Mouse (Mus musculus) limb, embryonic 15.5 days (tissue): ENCODE measurements around the gene Gm47985. TPM values are rescaled to one million over a fixed set of nuclear protein-coding genes. Genes with fewer than 3 reads are reported as not detected.
"Not testable (repeated sequence)": the region's sequence is repeated elsewhere in the genome, so short reads cannot be mapped to it uniquely, and the experiment has no call there.

Experiments used
- ATAC-seq: fragments of 200-750 bp; cut with Nextera tagmentation; 2 replicates; pipeline ENCODE4 v1.8.0; 2017; ENCODE audit warnings: low read depth, moderate TSS enrichment; ENCODE audit not compliant: insufficient number of reproducible peaks, low FRiP score, low TSS enrichment
- H3K27ac ChIP-seq: fragments of 300-500 bp; sonication (generic); 2 replicates; pipeline ENCODE4 v1.5.1; 2015; ENCODE audit warnings: moderate library complexity, mild to moderate bottlenecking, inconsistent platforms
- H3K27me3 ChIP-seq: fragments of 300-500 bp; sonication (generic); 2 replicates; pipeline ENCODE4 v1.6.1; 2015; ENCODE audit warnings: inconsistent platforms
- H3K36me3 ChIP-seq: fragments of 300-500 bp; sonication (generic); 2 replicates; pipeline ENCODE4 v1.6.1; 2015; ENCODE audit warnings: inconsistent platforms
- H3K4me1 ChIP-seq: fragments of 300-500 bp; sonication (generic); 2 replicates; pipeline ENCODE4 v1.6.1; 2015; ENCODE audit warnings: inconsistent platforms
- H3K4me2 ChIP-seq: fragments of 300-500 bp; sonication (generic); 2 replicates; pipeline ENCODE4 v1.6.1; 2015; ENCODE audit warnings: mild to moderate bottlenecking, inconsistent platforms
- H3K4me3 ChIP-seq: fragments of 300-500 bp; sonication (generic); 2 replicates; pipeline ENCODE4 v1.5.1; 2015; ENCODE audit warnings: mild to moderate bottlenecking, inconsistent platforms
- H3K9ac ChIP-seq: fragments of 300-500 bp; sonication (generic); 2 replicates; pipeline ENCODE4 v1.6.1; 2015; ENCODE audit warnings: inconsistent platforms
- H3K9me3 ChIP-seq: fragments of 300-500 bp; sonication (generic); 2 replicates; pipeline ENCODE4 v1.6.1; 2016; ENCODE audit warnings: inconsistent platforms
- WGBS: fragments of 180-500 bp; shearing (Covaris S2); methylation state at CpG from one replicate; pipeline ENCODE4 v1.1.7; 2015; 5-methylcytosine and 5-hydroxymethylcytosine counted together
- polyA plus RNA-seq: library from polyadenylated mRNA; unstranded; fragments of >200 nt; fragmentation: Nextera tagmentation; extraction: Ambion mirVana; gene quantifications from 2 replicates; pipeline ENCODE4 v1.2.1, GENCODE M21; 2015

Gene Gm47985
- polyA plus RNA-seq, 1 experiment from 2014 or later: not detected

DNA sequence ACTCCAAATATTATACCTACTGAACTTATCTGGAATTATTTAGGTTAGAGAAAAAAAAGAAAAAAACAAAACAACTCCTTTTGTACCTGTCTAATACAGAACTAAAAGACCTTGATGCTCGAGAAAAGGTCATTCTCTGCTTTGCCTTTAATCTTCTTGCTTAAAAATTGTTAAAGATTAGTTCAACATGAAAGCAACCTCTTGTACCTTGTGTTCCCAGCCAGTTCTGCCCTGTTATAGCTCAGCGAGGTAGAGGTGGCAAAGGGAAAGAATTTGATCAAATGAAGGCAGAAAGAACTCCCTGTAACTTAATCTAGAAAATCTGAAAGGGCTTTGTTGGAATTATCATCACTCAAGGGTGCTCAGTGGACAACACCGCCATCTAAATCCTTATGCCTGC, 3.8 kb downstream of the Gm47985 start:
- H3K4me2 ChIP-seq, H3K4me1 ChIP-seq, H3K27ac ChIP-seq, H3K4me3 ChIP-seq, H3K36me3 ChIP-seq, H3K9me3 ChIP-seq, ATAC-seq, H3K27me3 ChIP-seq, H3K9ac ChIP-seq: not testable (repeated sequence)
- WGBS: 73% methylated on average over 3 of the region's 3 CpGs

DNA sequence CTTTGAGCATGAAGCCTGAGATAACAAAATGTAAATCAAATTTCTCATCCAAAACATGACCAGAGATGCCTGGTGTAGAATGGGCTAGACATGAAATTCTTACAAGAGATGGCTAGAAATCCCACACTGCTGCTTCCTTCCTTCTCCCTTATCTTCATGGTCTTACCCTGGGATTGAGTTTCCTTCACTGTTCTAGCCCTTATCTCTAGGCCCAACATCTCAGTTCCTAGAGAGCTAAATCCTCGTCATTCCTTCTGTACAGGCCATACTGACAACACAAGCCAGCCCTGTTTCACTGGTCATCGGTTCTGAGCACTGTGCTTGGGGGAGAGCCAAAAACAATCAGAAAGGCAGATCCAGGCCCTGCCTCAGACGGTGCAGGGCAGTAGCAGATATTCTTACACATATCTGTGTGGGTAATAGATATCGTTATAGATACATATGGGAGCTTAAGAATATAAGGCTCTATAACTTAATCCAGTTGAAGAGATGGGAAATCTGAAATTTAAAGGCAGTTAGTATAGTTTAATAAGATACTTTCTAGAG, 4.6 kb downstream of the Gm47985 start:
- not testable (repeated sequence) for ATAC-seq, H3K4me1 ChIP-seq
- 81% methylated on average over 4 of the region's 4 CpGs for WGBS

DNA sequence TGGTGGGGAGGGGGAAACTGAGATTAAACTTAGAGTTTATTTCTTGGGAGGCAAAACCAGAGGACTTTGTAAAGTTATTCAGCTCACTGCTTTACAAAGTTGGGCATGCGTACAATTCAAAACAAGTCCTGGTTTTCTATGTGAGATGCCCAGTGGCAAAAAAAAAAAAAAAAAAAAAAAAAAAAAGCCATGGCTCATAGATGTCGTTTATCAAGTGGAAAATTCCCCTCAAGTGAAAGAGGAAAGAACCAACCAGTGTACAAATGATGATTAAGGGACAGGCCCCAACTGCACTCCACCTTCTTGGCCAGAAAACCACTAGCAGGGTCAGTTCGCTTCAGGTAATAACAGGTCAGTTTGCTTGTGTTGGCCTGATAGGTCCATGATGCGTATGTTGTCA, 6.1 kb downstream of the Gm47985 start:
- H3K9me3 ChIP-seq: no peaks in the 10 kb centered on the region
- H3K4me1 ChIP-seq: no peaks in the 10 kb centered on the region
- H3K4me2 ChIP-seq: no peak overlapping the region
- H3K36me3 ChIP-seq: no peaks in the 10 kb centered on the region
- H3K27me3 ChIP-seq: no peaks in the 10 kb centered on the region
- H3K9ac ChIP-seq: no peak overlapping the region
- no peak overlapping the region for H3K27ac ChIP-seq
- H3K4me3 ChIP-seq: no peak overlapping the region
- WGBS: 83% methylated on average over 4 of the region's 4 CpGs
- no peak for ATAC-seq

More for the DNA sequence above, 4.6 kb downstream of the Gm47985 start:
- not testable (repeated sequence) for H3K4me3 ChIP-seq, H3K36me3 ChIP-seq, H3K27ac ChIP-seq, H3K4me2 ChIP-seq, H3K27me3 ChIP-seq, H3K9ac ChIP-seq, H3K9me3 ChIP-seq

DNA sequence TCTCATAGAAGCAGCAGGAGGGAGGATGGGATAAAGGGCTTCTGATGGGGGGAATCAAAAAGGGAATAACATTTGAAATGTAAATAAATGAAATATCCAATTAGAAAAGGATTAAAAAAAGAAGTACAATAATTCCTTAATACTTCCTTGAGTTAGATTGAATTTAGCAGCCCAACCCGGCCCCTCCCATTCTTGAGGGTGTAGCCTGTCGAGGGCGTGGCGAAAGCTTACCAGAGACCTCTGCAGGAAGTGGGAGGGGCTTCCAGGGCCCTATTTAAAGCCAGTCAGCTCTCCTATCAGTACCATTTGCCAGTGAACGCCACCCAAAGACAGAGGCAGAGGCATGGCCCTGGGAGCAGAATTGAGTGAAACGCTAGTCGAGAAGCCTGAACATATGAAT, 9.7 kb downstream of the Gm47985 start, which contains the start of gene Gm8947:
Gene Gm8947, plus strand, starts transcription at position 302 of the 400 bp plus-strand sequence.
- not testable (repeated sequence) for H3K4me3 ChIP-seq, H3K36me3 ChIP-seq, H3K27me3 ChIP-seq, H3K4me1 ChIP-seq, ATAC-seq, H3K9ac ChIP-seq, H3K27ac ChIP-seq, H3K4me2 ChIP-seq, H3K9me3 ChIP-seq
- 100% methylated on average over 2 of the region's 7 CpGs for WGBS

DNA sequence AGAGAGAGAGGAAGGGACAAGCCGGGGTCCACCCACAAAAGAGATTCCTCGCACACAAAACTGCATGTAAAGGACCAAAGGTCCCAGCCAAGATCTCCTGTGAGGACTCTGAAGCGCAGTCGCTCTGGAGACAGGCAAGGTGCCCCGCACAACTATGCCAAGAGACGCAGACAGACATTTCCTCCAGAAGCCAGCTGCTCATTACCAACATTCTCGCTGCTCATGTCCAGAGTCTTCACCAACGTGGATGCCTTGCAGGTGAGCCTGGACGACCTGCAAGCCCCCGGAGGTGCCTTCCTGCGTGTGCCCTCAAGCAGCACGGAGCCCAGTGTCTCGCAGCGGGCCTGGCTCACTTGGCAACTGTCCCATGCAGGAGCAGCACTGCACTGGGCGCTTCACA, 10.4 kb downstream of the Gm47985 start:
- H3K9me3 ChIP-seq, H3K4me2 ChIP-seq, H3K36me3 ChIP-seq, H3K9ac ChIP-seq, ATAC-seq, H3K4me3 ChIP-seq, H3K27me3 ChIP-seq, H3K27ac ChIP-seq, H3K4me1 ChIP-seq: not testable (repeated sequence)
- WGBS: 89% methylated on average over 15 of the region's 15 CpGs

DNA sequence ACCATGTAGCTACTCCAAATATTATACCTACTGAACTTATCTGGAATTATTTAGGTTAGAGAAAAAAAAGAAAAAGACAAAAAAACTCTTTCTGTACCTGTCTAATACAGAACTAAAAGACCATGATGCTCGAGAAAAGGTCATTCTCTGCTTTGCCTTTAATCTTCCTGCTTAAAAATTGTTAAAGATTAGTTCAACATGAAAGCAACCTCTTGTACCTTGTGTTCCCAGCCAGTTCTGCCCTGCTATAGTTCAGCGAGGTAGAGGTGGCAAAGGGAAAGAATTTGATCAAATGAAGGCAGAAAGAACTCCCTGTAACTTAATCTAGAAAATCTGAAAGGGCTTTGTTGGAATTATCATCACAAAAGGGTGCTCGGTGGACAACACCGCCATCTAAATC, 13.6 kb downstream of the Gm47985 start:
- not testable (repeated sequence) for H3K27me3 ChIP-seq, H3K9ac ChIP-seq, H3K4me3 ChIP-seq, H3K9me3 ChIP-seq, H3K36me3 ChIP-seq, H3K4me1 ChIP-seq, ATAC-seq, H3K4me2 ChIP-seq, H3K27ac ChIP-seq
- WGBS: 77% methylated on average over 4 of the region's 4 CpGs

DNA sequence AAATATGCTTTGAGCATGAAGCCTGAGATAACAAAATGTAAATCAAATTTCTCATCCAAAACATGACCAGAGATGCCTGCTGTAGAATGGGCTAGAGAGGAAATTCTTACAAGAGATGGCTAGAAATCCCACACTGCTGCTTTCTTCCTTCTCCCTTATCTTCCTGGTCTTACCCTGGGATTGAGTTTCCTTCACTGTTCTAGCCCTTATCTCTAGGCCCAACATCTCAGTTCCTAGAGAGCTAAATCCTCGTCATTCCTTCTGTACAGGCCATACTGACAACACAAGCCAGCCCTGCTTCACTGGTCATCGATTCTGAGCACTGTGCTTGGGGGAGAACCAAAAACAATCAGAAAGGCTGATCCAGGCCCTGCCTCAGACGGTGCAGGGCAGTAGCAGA, 14.4 kb downstream of the Gm47985 start:
- not testable (repeated sequence) for H3K27me3 ChIP-seq, H3K9ac ChIP-seq, H3K36me3 ChIP-seq, H3K27ac ChIP-seq, ATAC-seq, H3K4me2 ChIP-seq, H3K4me1 ChIP-seq, H3K9me3 ChIP-seq, H3K4me3 ChIP-seq
- 76% methylated on average over 3 of the region's 3 CpGs for whole genome bisulfite sequencing

DNA sequence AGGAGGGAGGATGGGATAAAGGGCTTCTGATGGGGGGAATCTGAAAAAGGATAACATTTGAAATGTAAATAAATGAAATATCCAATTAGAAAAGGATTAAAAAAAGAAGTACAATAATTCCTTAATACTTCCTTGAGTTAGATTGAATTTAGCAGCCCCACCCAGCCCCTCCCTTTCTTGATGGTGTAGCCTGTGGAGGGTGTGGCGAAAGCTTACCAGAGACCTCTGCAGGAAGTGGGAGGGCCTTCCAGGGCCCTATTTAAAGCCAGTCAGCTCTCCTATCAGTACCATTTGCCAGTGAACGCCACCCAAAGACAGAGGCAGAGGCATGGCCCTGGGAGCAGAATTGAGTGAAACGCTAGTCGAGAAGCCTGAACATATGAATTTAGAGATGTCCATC, 15.8 kb downstream of the Gm47985 start, which contains the start of gene Gm47995:
Gene Gm47995, plus strand, starts transcription at position 329 of the 400 bp plus-strand sequence.
- H3K4me3 ChIP-seq, H3K9ac ChIP-seq, H3K9me3 ChIP-seq, H3K27ac ChIP-seq, H3K36me3 ChIP-seq, H3K4me1 ChIP-seq, ATAC-seq, H3K4me2 ChIP-seq, H3K27me3 ChIP-seq: not testable (repeated sequence)
- 88% methylated on average over 4 of the region's 4 CpGs for WGBS

DNA sequence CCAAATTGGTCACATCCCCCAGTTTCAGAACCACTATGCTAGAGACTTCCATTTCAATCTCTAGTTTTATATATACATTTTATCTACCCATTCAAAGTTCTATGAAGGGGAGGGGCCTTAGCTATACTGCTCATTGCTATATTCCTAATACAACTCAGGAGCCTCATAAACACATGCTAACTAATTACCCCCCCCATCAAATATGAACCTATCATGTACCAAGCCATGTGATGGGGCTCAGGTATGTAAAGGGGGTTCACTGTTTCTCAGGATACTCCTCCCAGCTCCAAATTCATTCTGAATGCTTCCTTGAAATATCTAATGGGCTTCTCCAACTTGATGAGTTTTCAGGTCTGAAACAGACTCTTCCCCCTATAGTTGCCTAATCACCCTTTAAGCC, 18.3 kb downstream of the Gm47985 start:
- not testable (repeated sequence) for ATAC-seq, H3K9me3 ChIP-seq, H3K27ac ChIP-seq, H3K4me2 ChIP-seq, H3K27me3 ChIP-seq, H3K36me3 ChIP-seq, H3K4me3 ChIP-seq, H3K9ac ChIP-seq, H3K4me1 ChIP-seq

DNA sequence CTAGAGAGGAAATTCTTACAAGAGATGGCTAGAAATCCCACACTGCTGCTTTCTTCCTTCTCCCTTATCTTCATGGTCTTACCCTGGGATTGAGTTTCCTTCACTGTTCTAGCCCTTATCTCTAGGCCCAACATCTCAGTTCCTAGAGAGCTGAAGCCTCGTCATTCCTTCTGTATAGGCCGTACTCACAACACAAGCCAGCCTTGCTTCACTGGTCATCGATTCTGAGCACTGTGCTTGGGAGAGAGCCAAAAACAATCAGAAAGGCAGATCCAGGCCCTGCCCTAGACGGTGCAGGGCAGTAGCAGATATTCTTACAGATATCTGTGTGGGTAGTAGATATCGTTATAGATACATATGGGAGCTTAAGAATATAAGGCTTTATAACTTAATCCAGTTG, 20.4 kb downstream of the Gm47985 start:
- not testable (repeated sequence) for H3K4me1 ChIP-seq, H3K9me3 ChIP-seq, H3K4me3 ChIP-seq, H3K9ac ChIP-seq, H3K27ac ChIP-seq, H3K36me3 ChIP-seq, ATAC-seq, H3K27me3 ChIP-seq, H3K4me2 ChIP-seq
- 70% methylated on average over 4 of the region's 5 CpGs for WGBS

DNA sequence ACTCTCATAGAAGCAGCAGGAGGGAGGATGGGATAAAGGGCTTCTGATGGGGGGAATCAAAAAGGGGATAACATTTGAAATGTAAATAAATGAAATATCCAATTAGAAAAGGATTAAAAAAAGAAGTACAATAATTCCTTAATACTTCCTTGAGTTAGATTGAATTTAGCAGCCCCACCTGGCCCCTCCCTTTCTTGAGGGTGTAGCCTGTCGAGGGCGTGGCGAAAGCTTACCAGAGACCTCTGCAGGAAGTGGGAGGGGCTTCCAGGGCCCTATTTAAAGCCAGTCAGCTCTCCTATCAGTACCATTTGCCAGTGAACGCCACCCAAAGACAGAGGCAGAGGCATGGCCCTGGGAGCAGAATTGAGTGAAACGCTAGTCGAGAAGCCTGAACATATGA, 21.5 kb downstream of the Gm47985 start, which contains the start of gene 3110040M04Rik:
Gene 3110040M04Rik, plus strand, starts transcription at position 304 of the 400 bp plus-strand sequence.
- WGBS: no CpG with 5 or more reads among the region's 6 CpGs
- not testable (repeated sequence) for H3K4me3 ChIP-seq, H3K4me1 ChIP-seq, H3K27ac ChIP-seq, H3K36me3 ChIP-seq, H3K9ac ChIP-seq, H3K4me2 ChIP-seq, H3K27me3 ChIP-seq, ATAC-seq, H3K9me3 ChIP-seq

DNA sequence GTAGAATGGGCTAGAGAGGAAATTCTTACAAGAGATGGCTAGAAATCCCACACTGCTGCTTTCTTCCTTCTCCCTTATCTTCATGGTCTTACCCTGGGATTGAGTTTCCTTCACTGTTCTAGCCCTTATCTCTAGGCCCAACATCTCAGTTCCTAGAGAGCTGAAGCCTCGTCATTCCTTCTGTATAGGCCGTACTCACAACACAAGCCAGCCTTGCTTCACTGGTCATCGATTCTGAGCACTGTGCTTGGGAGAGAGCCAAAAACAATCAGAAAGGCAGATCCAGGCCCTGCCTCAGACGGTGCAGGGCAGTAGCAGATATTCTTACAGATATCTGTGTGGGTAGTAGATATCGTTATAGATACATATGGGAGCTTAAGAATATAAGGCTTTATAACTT, 26.2 kb downstream of the Gm47985 start:
- H3K4me2 ChIP-seq, H3K9me3 ChIP-seq, H3K27me3 ChIP-seq, H3K9ac ChIP-seq, H3K27ac ChIP-seq, H3K4me3 ChIP-seq, H3K4me1 ChIP-seq, H3K36me3 ChIP-seq: not testable (repeated sequence)
- 0 out of 2 replicates have a peak, but pooled peaks have one; percentile 67 for ATAC-seq
- 72% methylated on average over 4 of the region's 5 CpGs for WGBS

DNA sequence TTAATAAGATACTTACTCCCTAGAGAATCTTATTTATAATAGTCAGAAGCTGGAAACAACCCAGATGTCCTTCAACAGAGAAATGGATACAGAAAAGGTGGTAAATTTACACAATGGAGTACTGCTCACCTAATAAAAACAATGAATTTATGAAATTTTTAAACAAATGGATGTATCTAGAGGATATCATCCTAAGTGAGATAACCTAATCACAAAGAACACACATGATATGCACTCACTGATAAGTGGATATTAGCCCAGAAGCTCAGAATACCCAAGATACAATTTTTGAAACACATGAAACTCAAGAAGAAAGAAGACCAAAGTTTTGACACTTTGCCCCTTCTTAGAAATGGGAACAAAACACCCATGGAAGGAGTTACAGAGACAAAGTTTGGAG, 26.6 kb downstream of the Gm47985 start:
- H3K9me3 ChIP-seq, H3K36me3 ChIP-seq, H3K9ac ChIP-seq, H3K4me2 ChIP-seq, H3K4me1 ChIP-seq, ATAC-seq, H3K27ac ChIP-seq, H3K27me3 ChIP-seq, H3K4me3 ChIP-seq: not testable (repeated sequence)
